Mouse (Mus musculus) intestine, postnatal 0 days (tissue): ENCODE results near the gene Wnt2b. TPM values are rescaled to one million over a fixed set of nuclear protein-coding genes. Genes with fewer than 3 reads are reported as not detected.

Experiments used
- ATAC-seq: fragments of 200-750 bp; cut with Nextera tagmentation; 2 replicates; pipeline ENCODE4 v1.8.0; 2017; ENCODE audit warnings: mild to moderate bottlenecking, moderate TSS enrichment, moderate library complexity
- H3K27ac ChIP-seq: fragments of 300-500 bp; sonication (generic); 2 replicates; pipeline ENCODE4 v1.5.1; 2014; ENCODE audit warnings: mild to moderate bottlenecking, low read depth, low read length, moderate library complexity
- H3K27me3 ChIP-seq: fragments of 300-500 bp; sonication (generic); replicated peaks from 2 replicates; pipeline ENCODE4 v1.6.1; 2014; ENCODE audit warnings: low read length, mixed read lengths; ENCODE audit not compliant: control insufficient read depth, insufficient read depth
- H3K36me3 ChIP-seq: fragments of 300-500 bp; sonication (generic); 2 replicates; pipeline ENCODE4 v1.6.1; 2014; ENCODE audit warnings: mild to moderate bottlenecking, moderate library complexity; ENCODE audit not compliant: control insufficient read depth, insufficient read depth
- H3K4me1 ChIP-seq: fragments of 300-500 bp; sonication (generic); replicated peaks from 2 replicates; pipeline ENCODE4 v1.6.1; 2014; ENCODE audit warnings: antibody characterized with exemption, low read length, mixed read lengths; ENCODE audit not compliant: control insufficient read depth, insufficient read depth
- H3K4me2 ChIP-seq: fragments of 300-500 bp; sonication (generic); replicated peaks from 2 replicates; pipeline ENCODE4 v1.6.1; 2014; ENCODE audit warnings: low read depth, mild to moderate bottlenecking, moderate library complexity
- H3K4me3 ChIP-seq: fragments of 300-500 bp; sonication (generic); 2 replicates; pipeline ENCODE4 v1.5.1; 2014; ENCODE audit warnings: low read depth, low read length
- H3K9ac ChIP-seq: fragments of 300-500 bp; sonication (generic); 2 replicates; pipeline ENCODE4 v1.6.1; 2014; ENCODE audit warnings: mild to moderate bottlenecking, low read depth, low read length
- H3K9me3 ChIP-seq: fragments of 300-500 bp; sonication (generic); 2 replicates; pipeline ENCODE4 v1.6.1; 2016; ENCODE audit warnings: mixed run types; ENCODE audit not compliant: control insufficient read depth
- CTCF ChIP-seq: sonication (generic); IDR thresholded peaks from 2 replicates; pipeline ENCODE4 v1.5.1; 2016; ENCODE audit warnings: low read depth, mild to moderate bottlenecking, control low read depth, antibody characterized with exemption, moderate library complexity
- WGBS: fragments of 180-500 bp; shearing (Covaris S2); extraction: QIAGEN DNeasy Blood & Tissue Kit; methylation state at CpG from one replicate; pipeline ENCODE4 v1.1.7; 2014; 5-methylcytosine and 5-hydroxymethylcytosine counted together
- polyA plus RNA-seq: library from polyadenylated mRNA; unstranded; fragments of >200 nt; fragmentation: Nextera tagmentation; extraction: Ambion mirVana; gene quantifications from 2 replicates; pipeline ENCODE4 v1.2.1, GENCODE M21; 2015

Wnt2b gene
- polyA plus RNA-seq, 1 experiment from 2014 or later = 1.2 TPM

- peak overlapping the region; percentile 91 for H3K4me2 ChIP-seq
- H3K4me1 ChIP-seq = no peaks in the 10 kb centered on the region
- peak overlapping the region; percentile 52 for H3K4me3 ChIP-seq
- ATAC-seq = no peak
- WGBS = 27% methylated on average over 19 of the region's 19 CpGs
- no peaks in the 10 kb centered on the region for H3K36me3 ChIP-seq
- H3K9me3 ChIP-seq = no peaks in the 10 kb centered on the region
- TF ChIP-seq CTCF = no peak
- peaks cover 50% of the 10 kb centered on the region for H3K27me3 ChIP-seq
- H3K9ac ChIP-seq = no peak overlapping the region
- no peak overlapping the region for H3K27ac ChIP-seq
Observed at GRCm38 (mm10) chr3:104960026-104961000, 1.4 kb downstream of the Wnt2b start.

- TF ChIP-seq CTCF = no peak
Observed at GRCm38 (mm10) chr3:104956131-104956581, 5.6 kb downstream of the Wnt2b start.

GRCm38 (mm10) chr3:104954551-104954950, 7.2 kb downstream of the Wnt2b start:
- Histone ChIP-seq H3K9ac (no peak overlapping the region), H3K36me3 (peaks cover 34% of the 10 kb centered on the region; the same call in 1 of the 2 replicates), H3K27ac (no peak overlapping the region), H3K4me3 (no peak overlapping the region), H3K27me3 (peaks cover 6% of the 10 kb centered on the region; the same call in 1 of the 2 replicates), H3K4me1 (no peaks in the 10 kb centered on the region), H3K9me3 (no peaks in the 10 kb centered on the region), H3K4me2 (no peak overlapping the region)
- no peak for TF ChIP-seq CTCF
- ATAC-seq = no peak
- 95% methylated on average over 15 of the region's 15 CpGs for WGBS

More at GRCm38 (mm10) chr3:104956131-104956581, 5.6 kb downstream of the Wnt2b start:
- H3K27ac ChIP-seq = no peak overlapping the region
- no peak for ATAC-seq
- 64% methylated on average over 6 of the region's 6 CpGs for WGBS
- peaks cover 20% of the 10 kb centered on the region; the same call in 1 of the 2 replicates for H3K36me3 ChIP-seq
- no peak overlapping the region for H3K9ac ChIP-seq
- no peaks in the 10 kb centered on the region for H3K4me1 ChIP-seq
- H3K27me3 ChIP-seq = peaks cover 21% of the 10 kb centered on the region
- H3K4me2 ChIP-seq = no peak overlapping the region
- no peaks in the 10 kb centered on the region for H3K9me3 ChIP-seq
- H3K4me3 ChIP-seq = no peak overlapping the region

GRCm38 (mm10) chr3:104954137-104954536, 7.6 kb downstream of the Wnt2b start:
- Histone ChIP-seq H3K9ac (no peak overlapping the region), H3K27me3 (peaks cover 6% of the 10 kb centered on the region; the same call in 1 of the 2 replicates), H3K27ac (no peak overlapping the region), H3K36me3 (peaks cover 35% of the 10 kb centered on the region; the same call in 1 of the 2 replicates), H3K4me1 (no peaks in the 10 kb centered on the region), H3K9me3 (no peaks in the 10 kb centered on the region), H3K4me3 (no peak overlapping the region), H3K4me2 (no peak overlapping the region)
- no peak for ATAC-seq
- 95% methylated on average over 3 of the region's 3 CpGs for WGBS
- no peak for TF ChIP-seq CTCF

- H3K9me3 ChIP-seq = no peaks in the 10 kb centered on the region
- H3K4me2 ChIP-seq = no peak overlapping the region
- H3K9ac ChIP-seq = no peak overlapping the region
- H3K27ac ChIP-seq = no peak overlapping the region
- 85% methylated on average over 23 of the region's 23 CpGs for WGBS
- H3K4me1 ChIP-seq = no peaks in the 10 kb centered on the region
- H3K4me3 ChIP-seq = no peak overlapping the region
- no peak for ATAC-seq
- 0 out of 2 replicates have a peak, but pooled peaks have one; percentile 3 for TF ChIP-seq CTCF
- H3K36me3 ChIP-seq = peaks cover 36% of the 10 kb centered on the region
- no peaks in the 10 kb centered on the region for H3K27me3 ChIP-seq
Observed at GRCm38 (mm10) chr3:104952891-104953670, 8.6 kb downstream of the Wnt2b start.

- H3K36me3 ChIP-seq = peaks cover 55% of the 10 kb centered on the region
- H3K9me3 ChIP-seq = no peaks in the 10 kb centered on the region
- H3K27ac ChIP-seq = no peak overlapping the region
- H3K4me3 ChIP-seq = no peak overlapping the region
- H3K27me3 ChIP-seq = no peaks in the 10 kb centered on the region
- no peak for ATAC-seq
- TF ChIP-seq CTCF = no peak
- H3K9ac ChIP-seq = no peak overlapping the region
- WGBS = 94% methylated on average over 12 of the region's 12 CpGs
- H3K4me1 ChIP-seq = no peaks in the 10 kb centered on the region
- no peak overlapping the region for H3K4me2 ChIP-seq
Observed at GRCm38 (mm10) chr3:104950926-104951325, 10.8 kb downstream of the Wnt2b start.
